Mouse (Mus musculus): ENCODE measurements at regions not wholly inside any gene's neighbourhood (a gene's known extent, or its start where the extent isn't known, plus 50 kb on each side); places are given as distances from the start of the nearest gene placed in this dataset.

DNA sequence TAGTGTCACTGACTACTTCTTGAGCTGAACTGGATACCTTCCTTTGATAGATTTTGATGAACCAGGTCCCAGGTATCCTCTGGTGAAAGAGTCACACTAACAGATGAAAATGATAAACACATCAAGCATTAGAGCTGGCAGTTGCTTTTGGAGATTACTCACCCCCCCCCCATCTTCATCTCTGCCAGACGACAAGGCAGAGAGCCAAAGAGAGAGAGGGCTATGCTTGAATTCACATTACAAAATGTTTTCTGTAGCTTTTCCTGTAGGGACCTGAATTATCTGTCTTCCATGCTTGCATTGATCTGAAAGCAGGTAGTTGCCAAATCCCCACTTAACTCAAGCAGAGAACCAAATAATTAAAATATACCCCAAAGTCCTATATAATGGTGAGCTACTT, 525.3 kb downstream of the Gsdmc2 start:
- H3K9ac ChIP-seq (ENCODE audit: low read depth, low read length), result no peak overlapping the region
- H3K4me3 ChIP-seq, result no peak overlapping the region
- H3K79me2 ChIP-seq (replicated peaks; ENCODE audit: control insufficient read depth, insufficient read depth, low read length), result no peaks in the 10 kb centered on the region
- H3K4me1 ChIP-seq (ENCODE audit: control insufficient read depth, insufficient read depth, low read length), result no peaks in the 10 kb centered on the region
- intact Hi-C loops (cut with DNase I), result no loop called here
- TF ChIP-seq EP300 (IDR thresholded peaks at IDR 0.05; ENCODE audit: insufficient read depth, low read depth, low read length), result no peak
- DNase-seq, result no peak
- no peaks in the 10 kb centered on the region for H3K27me3 ChIP-seq (ENCODE audit: control insufficient read depth, insufficient read depth, low read length)
- no peak overlapping the region for H3K27ac ChIP-seq
- H3K36me3 ChIP-seq (ENCODE audit: control insufficient read depth, insufficient read depth, low read length), result no peaks in the 10 kb centered on the region
- 46% methylated on average over 1 of the region's 1 CpGs for WGBS

- no peak overlapping the region for H3K27ac ChIP-seq
- no peak overlapping the region for H3K9ac ChIP-seq (ENCODE audit: low read depth, low read length)
- H3K36me3 ChIP-seq (ENCODE audit: control insufficient read depth, insufficient read depth, low read length), result no peaks in the 10 kb centered on the region
- WGBS, result 76% methylated on average over 2 of the region's 2 CpGs
- DNase-seq, result no peak
- H3K79me2 ChIP-seq (replicated peaks; ENCODE audit: control insufficient read depth, insufficient read depth, low read length), result no peaks in the 10 kb centered on the region
- H3K4me1 ChIP-seq (ENCODE audit: control insufficient read depth, insufficient read depth, low read length), result no peaks in the 10 kb centered on the region
- intact Hi-C loops (cut with DNase I), result no loop called here
- no peak for TF ChIP-seq CTCF (IDR thresholded peaks at IDR 0.05)
- no peak for TF ChIP-seq EP300 (IDR thresholded peaks at IDR 0.05; ENCODE audit: insufficient read depth, low read depth, low read length)
- TF ChIP-seq POLR2A (IDR thresholded peaks at IDR 0.05; ENCODE audit: insufficient read depth, low read depth, low read length), result no peak
- no peak overlapping the region for H3K4me3 ChIP-seq
- H3K27me3 ChIP-seq (ENCODE audit: control insufficient read depth, insufficient read depth, low read length), result no peaks in the 10 kb centered on the region
Measured at GRCm38 (mm10) chr15:63310426-63310825, 534.6 kb downstream of the Gsdmc2 start.

DNA sequence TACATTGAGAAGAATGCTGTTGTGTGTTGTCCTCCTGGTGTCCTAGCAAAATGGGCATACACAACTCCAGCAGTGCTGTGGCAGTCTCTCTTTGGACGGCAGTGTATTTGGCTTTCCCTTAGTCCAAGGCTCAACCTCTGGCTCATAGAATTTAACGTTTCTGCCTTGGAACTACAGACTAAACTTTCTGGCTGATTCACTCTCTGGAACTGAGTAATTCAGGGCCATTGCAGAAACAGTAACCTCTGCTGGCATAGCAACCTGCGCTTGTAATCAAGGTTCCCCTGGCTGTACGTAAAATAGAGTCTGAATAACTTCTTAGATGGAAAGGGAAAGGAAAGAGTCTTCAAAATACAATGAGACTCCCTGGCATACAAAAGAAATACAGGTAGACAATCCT, 545.7 kb downstream of the Gsdmc2 start:
- no peak for TF ChIP-seq CTCF (IDR thresholded peaks at IDR 0.05)
- TF ChIP-seq POLR2A (IDR thresholded peaks at IDR 0.05; ENCODE audit: insufficient read depth, low read depth, low read length), result no peak
- no peak for TF ChIP-seq EP300 (IDR thresholded peaks at IDR 0.05; ENCODE audit: insufficient read depth, low read depth, low read length)
- no peaks in the 10 kb centered on the region for H3K4me1 ChIP-seq (ENCODE audit: control insufficient read depth, insufficient read depth, low read length)
- no peak overlapping the region for H3K4me3 ChIP-seq
- no peaks in the 10 kb centered on the region for H3K36me3 ChIP-seq (ENCODE audit: control insufficient read depth, insufficient read depth, low read length)
- H3K27ac ChIP-seq, result no peak overlapping the region
- H3K79me2 ChIP-seq (replicated peaks; ENCODE audit: control insufficient read depth, insufficient read depth, low read length), result no peaks in the 10 kb centered on the region
- H3K27me3 ChIP-seq (ENCODE audit: control insufficient read depth, insufficient read depth, low read length), result no peaks in the 10 kb centered on the region
- H3K9ac ChIP-seq (ENCODE audit: low read depth, low read length), result no peak overlapping the region
- no peak for DNase-seq
- WGBS, result 82% methylated on average over 4 of the region's 4 CpGs
- intact Hi-C loops (cut with DNase I), result no loop called here

DNA sequence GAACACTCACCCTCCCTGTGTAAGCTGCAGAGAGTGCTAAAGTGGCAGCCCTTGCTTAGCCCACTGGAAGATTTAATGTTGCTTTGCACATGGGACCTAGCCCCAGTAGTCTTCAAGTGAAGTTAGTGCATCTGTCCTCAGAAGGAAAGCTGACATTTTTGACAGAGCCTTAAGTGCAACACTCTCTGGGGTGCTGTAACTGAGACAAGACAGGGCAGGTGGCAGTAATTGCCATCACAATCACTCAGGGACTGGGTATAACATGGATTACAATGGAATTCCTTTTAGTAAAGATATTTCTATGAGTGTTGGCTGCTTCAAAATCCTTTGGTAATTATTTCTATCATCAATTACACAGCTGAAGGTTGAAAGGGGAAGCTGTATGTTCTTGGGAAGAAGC, 556.4 kb downstream of the Gsdmc2 start:
- Histone ChIP-seq H3K4me3 (no peak overlapping the region), H3K27me3 (ENCODE audit: control insufficient read depth, insufficient read depth, low read length) (no peaks in the 10 kb centered on the region), H3K4me1 (ENCODE audit: control insufficient read depth, insufficient read depth, low read length) (no peaks in the 10 kb centered on the region), H3K27ac (no peak overlapping the region), H3K79me2 (replicated peaks; ENCODE audit: control insufficient read depth, insufficient read depth, low read length) (no peaks in the 10 kb centered on the region), H3K9ac (ENCODE audit: low read depth, low read length) (no peak overlapping the region), H3K36me3 (ENCODE audit: control insufficient read depth, insufficient read depth, low read length) (no peaks in the 10 kb centered on the region)
- intact Hi-C loops (cut with DNase I), result loop anchor here (10.0 kb wide), 1 partner anchor 246 kb away; no protein-coding TSS in a partner anchor
- DNase-seq, result no peak
- TF ChIP-seq POLR2A (IDR thresholded peaks at IDR 0.05; ENCODE audit: insufficient read depth, low read depth, low read length), result no peak
- no peak for TF ChIP-seq CTCF (IDR thresholded peaks at IDR 0.05)
- TF ChIP-seq EP300 (IDR thresholded peaks at IDR 0.05; ENCODE audit: insufficient read depth, low read depth, low read length), result no peak

DNA sequence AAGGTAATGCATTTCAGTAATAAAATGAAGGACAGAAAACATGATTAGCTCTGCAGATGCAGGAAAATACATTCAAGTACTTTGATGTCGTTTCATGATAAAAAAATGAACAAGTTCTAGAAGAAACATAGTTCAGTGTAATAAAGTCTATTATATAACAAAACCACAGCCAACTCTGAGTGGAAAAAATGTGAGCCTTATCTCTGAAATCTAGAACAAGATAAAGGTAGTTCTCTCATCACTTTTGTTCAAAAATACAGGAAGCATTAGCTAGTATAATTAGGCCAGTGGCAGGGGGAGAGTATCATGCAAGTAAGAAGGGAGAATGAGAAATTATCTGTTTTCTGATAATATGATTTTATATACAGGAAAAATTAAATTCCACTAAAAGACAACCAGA, 559.0 kb downstream of the Gsdmc2 start:
- 72% methylated on average over 1 of the region's 1 CpGs for WGBS
- intact Hi-C loops (cut with DNase I), result loop anchor here (10.0 kb wide), 1 partner anchor 249 kb away; no protein-coding TSS in a partner anchor

GRCm38 (mm10) chr15:63270381-63270780, 574.6 kb downstream of the Gsdmc2 start:
- no peak for TF ChIP-seq POLR2A (IDR thresholded peaks at IDR 0.05; ENCODE audit: insufficient read depth, low read depth, low read length)
- TF ChIP-seq CTCF (IDR thresholded peaks at IDR 0.05), result no peak
- TF ChIP-seq EP300 (IDR thresholded peaks at IDR 0.05; ENCODE audit: insufficient read depth, low read depth, low read length), result no peak

More for the DNA sequence above, 559.0 kb downstream of the Gsdmc2 start:
- H3K4me3 ChIP-seq, result no peak overlapping the region
- H3K4me1 ChIP-seq (ENCODE audit: control insufficient read depth, insufficient read depth, low read length), result no peaks in the 10 kb centered on the region
- no peaks in the 10 kb centered on the region for H3K79me2 ChIP-seq (replicated peaks; ENCODE audit: control insufficient read depth, insufficient read depth, low read length)
- H3K9ac ChIP-seq (ENCODE audit: low read depth, low read length), result no peak overlapping the region
- H3K27me3 ChIP-seq (ENCODE audit: control insufficient read depth, insufficient read depth, low read length), result no peaks in the 10 kb centered on the region
- DNase-seq, result no peak
- no peaks in the 10 kb centered on the region for H3K36me3 ChIP-seq (ENCODE audit: control insufficient read depth, insufficient read depth, low read length)
- TF ChIP-seq POLR2A (IDR thresholded peaks at IDR 0.05; ENCODE audit: insufficient read depth, low read depth, low read length), result no peak
- no peak for TF ChIP-seq CTCF (IDR thresholded peaks at IDR 0.05)
- no peak for TF ChIP-seq EP300 (IDR thresholded peaks at IDR 0.05; ENCODE audit: insufficient read depth, low read depth, low read length)
- no peak overlapping the region for H3K27ac ChIP-seq

More at GRCm38 (mm10) chr15:63270381-63270780, 574.6 kb downstream of the Gsdmc2 start:
- no peak overlapping the region for H3K27ac ChIP-seq
- no peak overlapping the region for H3K9ac ChIP-seq (ENCODE audit: low read depth, low read length)
- 57% methylated on average over 2 of the region's 2 CpGs for WGBS
- no peaks in the 10 kb centered on the region for H3K27me3 ChIP-seq (ENCODE audit: control insufficient read depth, insufficient read depth, low read length)
- DNase-seq, result peak; percentile 26 to 55
- H3K36me3 ChIP-seq (ENCODE audit: control insufficient read depth, insufficient read depth, low read length), result no peaks in the 10 kb centered on the region
- intact Hi-C loops (cut with DNase I), result no loop called here
- H3K4me1 ChIP-seq (ENCODE audit: control insufficient read depth, insufficient read depth, low read length), result no peaks in the 10 kb centered on the region
- H3K79me2 ChIP-seq (replicated peaks; ENCODE audit: control insufficient read depth, insufficient read depth, low read length), result no peaks in the 10 kb centered on the region
- no peak overlapping the region for H3K4me3 ChIP-seq

All from heart, adult 2 months (tissue).